Mouse (Mus musculus): ENCODE data around the gene Golgb1.

The Golgb1 gene

GRCm38 (mm10) chr16:36943591-36943990, 68.7 kb downstream of the Golgb1 start:
- no peak for DNase-seq (ENCODE audit: low read depth, low spot score)

- DNase-seq (ENCODE audit: low read depth, low spot score): peak; percentile 52
These were observed 70.0 kb downstream of the Golgb1 start for GRCm38 (mm10) chr16:36944895-36945424.

GRCm38 (mm10) chr16:36946459-36947159, 71.7 kb downstream of the Golgb1 start:
- no peak for DNase-seq (ENCODE audit: low read depth, low spot score)

- no peak for DNase-seq (ENCODE audit: low read depth, low spot score)
These were observed 72.8 kb downstream of the Golgb1 start for GRCm38 (mm10) chr16:36947646-36948197.

- DNase-seq (ENCODE audit: low read depth, low spot score): no peak
These were observed 74.8 kb downstream of the Golgb1 start for GRCm38 (mm10) chr16:36949614-36950336.

DNA sequence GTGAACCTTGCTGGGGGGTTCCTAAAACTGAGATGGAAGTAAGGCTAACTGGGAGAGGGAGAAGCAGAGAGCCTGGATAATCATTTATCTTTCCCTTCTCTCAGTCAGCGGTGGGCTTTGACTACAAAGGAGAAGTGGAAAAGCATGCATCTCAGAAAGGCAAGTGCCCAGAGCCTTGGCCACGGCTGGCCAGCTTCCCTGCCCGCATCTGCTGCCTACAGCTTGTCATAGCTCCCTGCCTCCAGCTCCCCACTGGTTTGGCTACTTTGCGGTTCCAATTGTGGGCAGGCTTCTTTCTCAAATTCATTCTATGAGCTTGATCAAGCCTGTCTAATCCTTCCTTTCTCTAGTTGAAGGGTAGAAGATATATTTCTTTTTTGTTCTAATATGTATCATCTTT, 76.1 kb downstream of the Golgb1 start:
- no peak for DNase-seq (ENCODE audit: low read depth, low spot score)

DNA sequence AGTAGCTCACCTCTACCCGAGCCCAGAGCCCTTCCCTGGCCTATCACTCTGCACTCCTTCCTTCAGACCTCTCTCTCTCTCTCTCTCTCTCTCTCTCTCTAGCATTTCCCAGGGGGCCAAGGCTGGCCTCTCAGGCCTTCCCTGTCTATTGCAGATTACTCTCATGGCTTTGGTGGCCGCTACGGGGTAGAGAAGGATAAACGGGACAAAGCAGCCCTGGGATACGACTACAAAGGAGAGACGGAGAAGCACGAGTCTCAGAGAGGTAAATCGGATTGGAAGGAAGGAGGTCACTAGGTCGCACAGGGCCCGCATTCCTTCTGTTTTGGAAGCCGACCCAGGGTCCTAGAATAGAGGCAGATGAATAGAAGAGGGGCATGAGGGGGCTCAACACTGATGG, 80.2 kb downstream of the Golgb1 start:
- no peak for DNase-seq (ENCODE audit: low read depth, low spot score)

DNA sequence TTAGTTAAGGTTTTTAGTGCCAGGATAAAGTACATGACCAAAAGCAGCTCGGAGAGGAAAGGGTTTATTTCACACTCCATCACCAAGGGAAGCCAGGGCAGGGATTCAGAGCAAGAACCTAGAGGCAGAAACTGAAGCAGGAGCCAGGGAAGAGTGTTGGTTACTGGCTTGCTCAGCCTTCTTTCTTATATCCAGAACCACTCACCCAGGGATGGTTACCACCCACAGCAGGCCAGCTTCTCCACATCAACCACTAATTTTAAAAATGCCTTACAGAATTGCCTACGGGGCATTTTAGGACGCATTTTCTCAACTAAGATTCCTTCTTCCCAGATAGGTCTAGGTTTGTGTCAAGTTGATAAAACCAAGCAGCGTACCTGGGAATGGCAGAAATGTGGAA, 88.5 kb downstream of the Golgb1 start:
- no peak for DNase-seq (ENCODE audit: low read depth, low spot score)

DNA sequence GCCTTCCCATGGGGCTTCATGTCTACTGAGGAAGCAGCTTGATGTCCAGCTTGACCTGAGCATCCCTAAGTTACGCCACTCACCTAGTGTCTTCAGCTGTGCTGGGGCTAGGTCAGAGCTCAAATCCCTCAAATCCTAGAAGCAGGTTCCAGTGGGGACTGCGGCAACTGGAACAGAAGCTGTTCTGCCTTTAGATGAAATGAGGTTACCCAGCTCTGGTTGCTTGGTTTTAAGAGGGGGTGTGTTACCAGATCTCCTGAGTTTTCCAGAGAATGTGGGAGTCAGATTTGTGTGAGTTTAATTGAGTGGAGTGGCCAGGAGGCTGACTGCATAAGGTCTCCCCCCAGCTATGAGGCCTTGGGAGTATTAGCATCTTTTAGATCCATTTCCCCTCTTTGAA, 104.2 kb downstream of the Golgb1 start:
- DNase-seq (ENCODE audit: low read depth, low spot score): no peak

Measured in retina, postnatal 7 days (tissue).